ENCODE assay signal across 14 mouse cellular contexts in genomic region chr17:51760997-51761655, GRCm38 (mm10).
A peak's percentile ranks its signal among the peaks of the same experiment; 100 is the strongest.
DNase-seq lines count a peak whose midpoint lies in the region; ATAC-seq and TF ChIP-seq lines count a peak whose summit lies in the region.
"Had no signal": no experiment of that assay in that cellular context is flagged by ENCODE, and none has a peak within 500 bp of the region (broad histone marks: within the 10 kb centered on the region; RNA-seq: fewer than 3 reads in every experiment).

No protein-coding gene starts in this region.

- H3K27ac ChIP-seq in forebrain, postnatal 0 days (ENCODE audit: low read depth, low read length) = peak overlapping the region; percentile 47
- peak overlapping the region; percentile 64 for H3K27ac ChIP-seq in midbrain, embryonic 12.5 days (replicated peaks)
- H3K27ac ChIP-seq: gastrocnemius, adult 2 months; heart, embryonic 15.5 days had no signal

- peaks cover 13% of the 10 kb centered on the region; the same call in 1 of the 2 replicates for H3K4me1 ChIP-seq in forebrain, postnatal 0 days (ENCODE audit: insufficient read depth)
- H3K4me1 ChIP-seq in midbrain, embryonic 12.5 days = peaks cover 14% of the 10 kb centered on the region
- H3K4me1 ChIP-seq: heart, embryonic 15.5 days had no signal

- H3K9ac ChIP-seq in forebrain, postnatal 0 days = peak overlapping the region; percentile 25; the same call in 1 of the 2 replicates
- no peak overlapping the region for H3K9ac ChIP-seq in midbrain, embryonic 12.5 days (replicated peaks)
- H3K9ac ChIP-seq: heart, embryonic 15.5 days had no signal

- peak overlapping the region; percentile 51 for H3K4me2 ChIP-seq in forebrain, postnatal 0 days (ENCODE audit: low read depth)
- H3K4me2 ChIP-seq in midbrain, embryonic 12.5 days (replicated peaks) = no peak overlapping the region; the same call in 1 of the 2 replicates
- H3K4me2 ChIP-seq: heart, embryonic 15.5 days had no signal

- H3K36me3 ChIP-seq in forebrain, postnatal 0 days (ENCODE audit: insufficient read depth) = no peaks in the 10 kb centered on the region
- H3K36me3 ChIP-seq in midbrain, embryonic 12.5 days = peaks cover 23% of the 10 kb centered on the region
- H3K36me3 ChIP-seq: heart, embryonic 15.5 days had no signal

- H3K9me3 ChIP-seq in forebrain, postnatal 0 days (ENCODE audit: low read length) = no peaks in the 10 kb centered on the region
- H3K9me3 ChIP-seq in midbrain, embryonic 12.5 days = no peaks in the 10 kb centered on the region
- H3K9me3 ChIP-seq: heart, embryonic 15.5 days had no signal

- H3K4me3 ChIP-seq in forebrain, postnatal 0 days (ENCODE audit: low read depth, low read length) = peak overlapping the region; percentile 30
- no peak overlapping the region for H3K4me3 ChIP-seq in midbrain, embryonic 12.5 days
- H3K4me3 ChIP-seq: gastrocnemius, adult 2 months; heart, embryonic 15.5 days had no signal

- DNase-seq in heart, adult 11 months = peak; percentile 46
- no peak for DNase-seq in heart, postnatal 14 days
- peak; percentile 28 to 36 for DNase-seq in cerebellum, postnatal 25 days
- DNase-seq in forebrain, postnatal 0 days = peak; percentile 57
- no peak for DNase-seq in liver
- no peak for DNase-seq in lung, postnatal 10 days
- DNase-seq in gastrocnemius, postnatal 36 days = no peak
- DNase-seq: adrenal gland, postnatal 36 days; gastrocnemius, adult 2 months; kidney, adult 8-10 months; right cerebral cortex, postnatal 25 days; thymus, adult 18-20 months had no signal

- no peak for TF ChIP-seq CTCF in forebrain, postnatal 0 days (IDR thresholded peaks at IDR 0.05; ENCODE audit: low read depth)

- WGBS in forebrain, postnatal 0 days = 29% methylated on average over 17 of the region's 17 CpGs
- WGBS in midbrain, embryonic 12.5 days = 79% methylated on average over 17 of the region's 17 CpGs

- intact Hi-C loops in heart, postnatal 14 days (cut with DNase I) = no loop called here
- intact Hi-C loops in gastrocnemius, postnatal 36 days (cut with DNase I) = no loop called here

- ATAC-seq in forebrain, postnatal 0 days = peak; percentile 74
- peak; percentile 52 for ATAC-seq in midbrain, embryonic 12.5 days (ENCODE audit: low FRiP score, low read depth)

- H3K27me3 ChIP-seq in forebrain, postnatal 0 days (ENCODE audit: insufficient read depth, low read length) = no peaks in the 10 kb centered on the region
- no peaks in the 10 kb centered on the region for H3K27me3 ChIP-seq in midbrain, embryonic 12.5 days
- H3K27me3 ChIP-seq: heart, embryonic 15.5 days had no signal

Comparison
In these comparisons a context has a peak if more than half of its experiments do, and no peak if none do; other contexts are left out.
1. DNase-seq: peak in heart, adult 11 months (single experiment), cerebellum, postnatal 25 days (2 of 2) and forebrain, postnatal 0 days (single experiment); none in heart, postnatal 14 days (0 of 2), liver (single experiment), lung, postnatal 10 days (single experiment) and gastrocnemius, postnatal 36 days (0 of 2).